Mouse (Mus musculus) CH12.LX (cell line): ENCODE measurements around the gene Higd1c. TPM values are rescaled to one million over a fixed set of nuclear protein-coding genes. Genes with fewer than 3 reads are reported as not detected.
"Not testable (repeated sequence)": the region's sequence is repeated elsewhere in the genome, so short reads cannot be mapped to it uniquely, and the experiment has no call there.

Source experiments
- DNase-seq: peaks from one replicate; pipeline ENCODE4 v3.0.0-alpha.2; 2013; ENCODE audit errors: extremely low read depth
- H3K27ac ChIP-seq: 2 replicates; pipeline ENCODE4 v1.5.1; 2012; ENCODE audit warnings: low read depth, mild to moderate bottlenecking, control low read depth, moderate library complexity; ENCODE audit not compliant: insufficient read depth
- H3K27me3 ChIP-seq: replicated peaks from 2 replicates; pipeline ENCODE3; 2012; ENCODE audit warnings: inconsistent platforms
- H3K36me3 ChIP-seq, 2 experiments: replicated peaks in 1 of 2; 2 replicates each; pipeline versions ENCODE3 to v1.6.1; 2012; ENCODE audit warnings: inconsistent platforms in 1 of 2, low read length in 1 of 2, mild to moderate bottlenecking in 1 of 2, mixed read lengths in 1 of 2, moderate library complexity in 1 of 2; ENCODE audit not compliant: control insufficient read depth in 1 of 2, insufficient read depth in 1 of 2
- H3K4me1 ChIP-seq, 2 experiments: 2 replicates each; pipeline ENCODE4 v1.6.1; 2012; ENCODE audit warnings: inconsistent platforms in 1 of 2, moderate library complexity in 1 of 2; ENCODE audit not compliant: insufficient read depth in 2 of 2, control insufficient read depth in 1 of 2
- H3K4me2 ChIP-seq: 2 replicates; pipeline ENCODE4 v1.6.1; 2012; ENCODE audit warnings: low read depth, mild to moderate bottlenecking, control low read depth; ENCODE audit not compliant: poor library complexity, insufficient read depth, severe bottlenecking
- H3K4me3 ChIP-seq, 3 experiments: fragments of 150-350 bp in 1 of 3; sonication (generic) in 1 of 3; replicated peaks in 1 of 3; 2 replicates each; pipeline versions ENCODE3 to v1.5.1; 2011 to 2012; ENCODE audit warnings: low read depth in 2 of 3, low read length in 2 of 3, mild to moderate bottlenecking in 2 of 3, moderate library complexity in 2 of 3, control low read depth in 1 of 3, improper control_type of control experiment in 1 of 3, inconsistent platforms in 1 of 3, mixed read lengths in 1 of 3; ENCODE audit not compliant: poor library complexity in 1 of 3
- H3K79me2 ChIP-seq: replicated peaks from 2 replicates; pipeline ENCODE4 v1.6.1; 2012; ENCODE audit warnings: mild to moderate bottlenecking, moderate library complexity; ENCODE audit not compliant: control insufficient read depth, poor library complexity, insufficient read depth, severe bottlenecking; ENCODE audit errors: extremely low read depth
- H3K9ac ChIP-seq: 2 replicates; pipeline ENCODE4 v1.6.1; 2012; ENCODE audit warnings: low read depth, mild to moderate bottlenecking, control low read depth, moderate library complexity; ENCODE audit not compliant: insufficient read depth
- H3K9me3 ChIP-seq: replicated peaks from 2 replicates; pipeline ENCODE3; 2012; ENCODE audit warnings: low read length, inconsistent platforms, mixed read lengths
- ELF1 ChIP-seq: IDR thresholded peaks from 2 replicates; pipeline ENCODE4 v1.6.1; 2014; ENCODE audit warnings: low read depth, mild to moderate bottlenecking, inconsistent platforms, low read length, improper control_type of control experiment
- EP300 ChIP-seq: IDR thresholded peaks from 2 replicates; pipeline ENCODE4 v1.6.1; 2011; ENCODE audit warnings: low read length, improper control_type of control experiment
- ETS1 ChIP-seq: conservative IDR thresholded peaks from 2 replicates; pipeline ENCODE4 v1.6.1; 2012; ENCODE audit warnings: low read depth, mild to moderate bottlenecking, inconsistent platforms, low read length, improper control_type of control experiment, moderate library complexity
- GABPA ChIP-seq: IDR thresholded peaks from 2 replicates; pipeline ENCODE4 v1.6.1; 2012; ENCODE audit warnings: low read depth, low read length, improper control_type of control experiment, inconsistent platforms; ENCODE audit not compliant: insufficient replicate concordance
- JUN ChIP-seq: IDR thresholded peaks from 2 replicates; pipeline ENCODE4 v1.6.1; 2011; ENCODE audit warnings: low read depth, mild to moderate bottlenecking, low read length, improper control_type of control experiment, moderate library complexity; ENCODE audit not compliant: insufficient read depth
- JUND ChIP-seq: conservative IDR thresholded peaks from 2 replicates; pipeline ENCODE4 v1.6.1; 2011; ENCODE audit warnings: low read depth, low read length, improper control_type of control experiment
- KAT2A ChIP-seq: IDR thresholded peaks from 2 replicates; pipeline ENCODE4 v1.6.1; 2012; ENCODE audit warnings: low read length, improper control_type of control experiment, inconsistent platforms; ENCODE audit not compliant: insufficient replicate concordance
- MAFK ChIP-seq: IDR thresholded peaks from 2 replicates; pipeline ENCODE4 v1.6.1; 2011; ENCODE audit warnings: low read length, improper control_type of control experiment; ENCODE audit not compliant: insufficient replicate concordance
- MEF2A ChIP-seq: IDR thresholded peaks from 2 replicates; pipeline ENCODE4 v1.6.1; 2014; ENCODE audit warnings: low read depth, mild to moderate bottlenecking, inconsistent platforms, low read length, improper control_type of control experiment, borderline replicate concordance
- MYC ChIP-seq: IDR thresholded peaks from 2 replicates; pipeline ENCODE4 v1.6.1; 2011; ENCODE audit warnings: low read depth, mild to moderate bottlenecking, improper control_type of control experiment, low read length
- NELFE ChIP-seq: IDR thresholded peaks from 2 replicates; pipeline ENCODE4 v1.6.1; 2011; ENCODE audit warnings: low read depth, low read length, improper control_type of control experiment
- PAX5 ChIP-seq: IDR thresholded peaks from 2 replicates; pipeline ENCODE4 v1.6.1; 2012; ENCODE audit warnings: low read length, inconsistent platforms, mixed read lengths
- POLR2A ChIP-seq: IDR thresholded peaks from 2 replicates; pipeline ENCODE4 v1.6.1; 2011; ENCODE audit warnings: low read depth, mild to moderate bottlenecking, improper control_type of control experiment, low read length
- POLR2AphosphoS2 ChIP-seq: IDR thresholded peaks from 2 replicates; pipeline ENCODE4 v1.6.1; 2011; ENCODE audit warnings: low read depth, low read length, improper control_type of control experiment
- TCF12 ChIP-seq: IDR thresholded peaks from 2 replicates; pipeline ENCODE4 v1.6.1; 2014; ENCODE audit warnings: low read depth, mild to moderate bottlenecking, inconsistent platforms, low read length, improper control_type of control experiment
- ZC3H11A ChIP-seq: IDR thresholded peaks from 2 replicates; pipeline ENCODE4 v1.6.1; 2012; ENCODE audit warnings: low read depth, mild to moderate bottlenecking, inconsistent platforms, low read length, improper control_type of control experiment
- ZMIZ1 ChIP-seq: IDR thresholded peaks from 2 replicates; pipeline ENCODE4 v1.6.1; 2012; ENCODE audit warnings: low read depth, mild to moderate bottlenecking, inconsistent platforms, low read length, improper control_type of control experiment
- ZNF384 ChIP-seq: IDR thresholded peaks from 2 replicates; pipeline ENCODE4 v1.6.1; 2012; ENCODE audit warnings: low read depth, low read length, improper control_type of control experiment, inconsistent platforms
- dilution Hi-C: fragments of 300-500 bp; cut with MboI; formaldehyde crosslinking; loops from 2 replicates; pipeline ENCODE4 v1.14.3; 2020; ENCODE audit warnings: low sequenced_read_pairs; ENCODE audit not compliant: extremely low pct_unique_long_range_greater_than_20kb, extremely low pct_ligation_motif_present
- in situ Hi-C: fragments of 300-500 bp; cut with MboI; formaldehyde crosslinking; loops from 3 replicates; pipeline ENCODE4 v1.14.3; 2019; ENCODE audit warnings: low sequenced_read_pairs, low pct_ligation_motif_present, low pct_unique_long_range_greater_than_20kb, mixed read lengths
- polyA plus RNA-seq: library from polyadenylated mRNA; unstranded; fragments of >175 nt; gene quantifications from 2 replicates; pipeline ENCODE4 v1.2.1, GENCODE M21; 2012; ENCODE audit warnings: low read depth; ENCODE audit not compliant: insufficient read length
- total RNA-seq, 2 experiments: library from RNA; depleted of rRNA; stranded (reverse); fragments of 300-350 nt in 1 of 2; fragments of >200 nt in 1 of 2; gene quantifications; 2 replicates each; pipeline ENCODE4 v1.2.3; 2012 to 2014

Gene Higd1c
- total RNA-seq (2012; rRNA removed) = not detected in 2 replicates
- not detected in 2 replicates for total RNA-seq (2014; rRNA removed)
- not detected in 2 replicates for polyA plus RNA-seq

DNA sequence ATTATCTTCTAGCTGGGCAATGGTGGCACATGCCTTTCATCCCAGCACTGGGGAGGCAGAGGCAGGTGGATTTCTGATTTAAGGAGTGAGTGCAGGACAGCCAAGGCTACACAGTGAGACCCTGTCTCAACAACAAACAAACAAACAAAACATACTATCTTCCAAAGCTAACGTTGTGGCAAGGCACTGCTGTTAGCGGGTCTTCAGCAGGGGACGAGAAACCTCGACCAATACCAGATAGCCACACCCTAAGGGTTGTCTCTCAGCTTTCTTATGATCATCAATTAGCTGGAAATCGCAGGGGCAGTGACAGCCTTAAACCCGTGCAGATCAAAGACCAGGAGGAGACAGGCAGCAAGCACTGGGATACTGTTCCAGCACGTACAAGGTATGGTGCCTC is at the start of gene Higd1c:
Higd1c (plus strand) TSS at position 301 of the 400 bp plus-strand sequence.
- peaks cover 7% of the 10 kb centered on the region for H3K9me3 ChIP-seq
- no peak within 1 kb of the TSS for H3K4me3 ChIP-seq
- dilution Hi-C loops (no loop called here), in situ Hi-C loops (no loop called here)
- TF ChIP-seq KAT2A (no peak), MEF2A (no peak), PAX5 (no peak), GABPA (no peak), TCF12 (no peak), ZMIZ1 (no peak), MYC (no peak), POLR2A (no peak), ZNF384 (no peak), JUND (no peak), ELF1 (no peak), ZC3H11A (no peak), POLR2AphosphoS2 (no peak), MAFK (no peak), ETS1 (no peak), JUN (no peak), EP300 (no peak), NELFE (no peak)
- H3K4me2 ChIP-seq = no peak within 1 kb of the TSS
- H3K27ac ChIP-seq = no peak within 1 kb of the TSS
- H3K79me2 ChIP-seq = no peaks in the 10 kb centered on the region
- no peak for DNase-seq
- no peaks in the 10 kb centered on the region for H3K4me1 ChIP-seq
- no peaks in the 10 kb centered on the region for H3K36me3 ChIP-seq
- H3K27me3 ChIP-seq = peaks cover 1% of the 10 kb centered on the region
- no peak within 1 kb of the TSS for H3K9ac ChIP-seq

- DNase-seq, H3K36me3 ChIP-seq, H3K4me2 ChIP-seq, H3K27ac ChIP-seq, H3K4me1 ChIP-seq, H3K79me2 ChIP-seq, H3K9me3 ChIP-seq, H3K9ac ChIP-seq, dilution Hi-C loops, H3K4me3 ChIP-seq, H3K27me3 ChIP-seq: not testable (repeated sequence)
- in situ Hi-C loops = loop anchor here (5.0 kb wide), 1 partner anchor 296 kb away; no protein-coding TSS in a partner anchor
These were observed 46.2 kb upstream of the Higd1c start for GRCm38 (mm10) chr15:100318014-100318671.
